Mouse (Mus musculus) yolk sac, embryonic 10.5 days (tissue): ENCODE results near the gene Lactb.
A peak's percentile ranks its signal among the peaks of the same experiment; 100 is the strongest.

Source experiments
- DNase-seq: peaks from one replicate; pipeline ENCODE4 v3.0.0-alpha.2; 2017; ENCODE audit warnings: low spot score

The Lactb gene

GRCm38 (mm10) chr9:66975239-66975645 is at the start of gene Lactb:
TSS of gene Lactb (minus strand) at chr9:66975484.
- DNase-seq = peak; percentile 93

- DNase-seq = no peak
Measured at GRCm38 (mm10) chr9:67023371-67023770, 48.1 kb upstream of the Lactb start.

GRCm38 (mm10) chr9:67020063-67020462 is 44.8 kb upstream of the Lactb start:
- DNase-seq = no peak

- no peak for DNase-seq
Measured at GRCm38 (mm10) chr9:67013501-67013900, 38.2 kb upstream of the Lactb start.

GRCm38 (mm10) chr9:67012470-67012869 is 37.2 kb upstream of the Lactb start:
- DNase-seq = no peak

GRCm38 (mm10) chr9:67011483-67011882 is 36.2 kb upstream of the Lactb start:
- DNase-seq = peak; percentile 76

- DNase-seq = peak; percentile 55
Measured at GRCm38 (mm10) chr9:67008781-67009180, 33.5 kb upstream of the Lactb start.

GRCm38 (mm10) chr9:67006376-67006775 is 31.1 kb upstream of the Lactb start:
- no peak for DNase-seq

GRCm38 (mm10) chr9:67005161-67005742 is 30.0 kb upstream of the Lactb start:
- DNase-seq = no peak

- no peak for DNase-seq
Measured at GRCm38 (mm10) chr9:67003656-67004055, 28.4 kb upstream of the Lactb start.

- DNase-seq = no peak
Measured at GRCm38 (mm10) chr9:67003156-67003555, 27.9 kb upstream of the Lactb start.

GRCm38 (mm10) chr9:67001506-67001905 is 26.2 kb upstream of the Lactb start:
- no peak for DNase-seq

- peak; percentile 87 for DNase-seq
Measured at GRCm38 (mm10) chr9:67001050-67001449, 25.8 kb upstream of the Lactb start.

- no peak for DNase-seq
Measured at GRCm38 (mm10) chr9:66999698-67000097, 24.4 kb upstream of the Lactb start.

GRCm38 (mm10) chr9:66991750-66992410 is 16.6 kb upstream of the Lactb start:
- no peak for DNase-seq

GRCm38 (mm10) chr9:66991021-66991749 is 15.9 kb upstream of the Lactb start:
- no peak for DNase-seq

GRCm38 (mm10) chr9:66990046-66990445 is 14.8 kb upstream of the Lactb start:
- no peak for DNase-seq

- DNase-seq = no peak
Measured at GRCm38 (mm10) chr9:66989581-66989980, 14.3 kb upstream of the Lactb start.

GRCm38 (mm10) chr9:66988888-66989414 is 13.7 kb upstream of the Lactb start:
- peak; percentile 64 for DNase-seq

GRCm38 (mm10) chr9:66988198-66988887 is 13.1 kb upstream of the Lactb start:
- peak; percentile 55 for DNase-seq

- DNase-seq = no peak
Measured at GRCm38 (mm10) chr9:66985377-66985776, 10.1 kb upstream of the Lactb start.

- no peak for DNase-seq
Measured at GRCm38 (mm10) chr9:66982085-66982484, 6.8 kb upstream of the Lactb start.
